Mouse (Mus musculus): Measurements from ENCODE around the gene Paxx.

- TF ChIP-seq CTCF (conservative IDR thresholded peaks at IDR 0.05; ENCODE audit: low read length) (no peak), NANOG (IDR thresholded peaks at IDR 0.05; ENCODE audit: borderline replicate concordance, low read length) (no peak), POU5F1 (IDR thresholded peaks at IDR 0.05; ENCODE audit: borderline replicate concordance, low read length) (no peak)
These were observed 39.9 kb upstream of the Paxx start, which contains the start of gene Fbxw5 for GRCm38 (mm10) chr2:25500576-25501405.
